Mouse (Mus musculus) 3T3-L1 (cell line): ENCODE measurements around the gene E4f1.
A peak's percentile ranks its signal among the peaks of the same experiment; 100 is the strongest.

Experiments used
- DNase-seq: peaks from one replicate; pipeline ENCODE4 v3.0.0-alpha.2; 2015; ENCODE audit warnings: low read depth, low spot score

Gene E4f1

GRCm38 (mm10) chr17:24469910-24470602 is at the start of gene E4f1, which contains the start of gene Pgp:
Gene E4f1 (minus strand): TSS chr17:24470313.
Gene Pgp (plus strand): TSS chr17:24470392.
- peak; percentile 97 for DNase-seq

- no peak for DNase-seq
Observed at GRCm38 (mm10) chr17:24514270-24515257, 44.5 kb upstream of the E4f1 start.

GRCm38 (mm10) chr17:24513609-24514008 is 43.5 kb upstream of the E4f1 start:
- peak; percentile 66 for DNase-seq

- no peak for DNase-seq
Observed at GRCm38 (mm10) chr17:24507806-24508460, 37.8 kb upstream of the E4f1 start.

- no peak for DNase-seq
Observed at GRCm38 (mm10) chr17:24507129-24507664, 37.1 kb upstream of the E4f1 start.

GRCm38 (mm10) chr17:24506332-24507070 is 36.4 kb upstream of the E4f1 start:
- DNase-seq = no peak

- no peak for DNase-seq
Observed at GRCm38 (mm10) chr17:24505286-24505955, 35.3 kb upstream of the E4f1 start.

- no peak for DNase-seq
Observed at GRCm38 (mm10) chr17:24504085-24504484, 34.0 kb upstream of the E4f1 start.

- peak; percentile 26 for DNase-seq
Observed at GRCm38 (mm10) chr17:24502208-24502607, 32.1 kb upstream of the E4f1 start.

GRCm38 (mm10) chr17:24496026-24496425 is 25.9 kb upstream of the E4f1 start:
- DNase-seq = no peak

- no peak for DNase-seq
Observed at GRCm38 (mm10) chr17:24495443-24495842, 25.3 kb upstream of the E4f1 start.

GRCm38 (mm10) chr17:24494627-24495335 is 24.7 kb upstream of the E4f1 start:
- peak; percentile 69 for DNase-seq

- no peak for DNase-seq
Observed at GRCm38 (mm10) chr17:24490399-24490798, 20.3 kb upstream of the E4f1 start.

- DNase-seq = no peak
Observed at GRCm38 (mm10) chr17:24489265-24490030, 19.3 kb upstream of the E4f1 start.

GRCm38 (mm10) chr17:24488662-24489264 is 18.6 kb upstream of the E4f1 start:
- no peak for DNase-seq

- DNase-seq = no peak
Observed at GRCm38 (mm10) chr17:24488186-24488661, 18.1 kb upstream of the E4f1 start, which contains the start of gene Caskin1. Gene Caskin1 (plus strand): TSS chr17:24488601.

GRCm38 (mm10) chr17:24485090-24485860 is 15.2 kb upstream of the E4f1 start:
- DNase-seq = no peak

- no peak for DNase-seq
Observed at GRCm38 (mm10) chr17:24483495-24483894, 13.4 kb upstream of the E4f1 start.
